In genomic region chr7:15929910-15930309, GRCm38 (mm10) we compare ENCODE assay signal across 9 mouse cellular contexts. TPM values are rescaled to one million over a fixed set of nuclear protein-coding genes. Genes with fewer than 3 reads are reported as not detected.
A peak's percentile ranks its signal among the peaks of the same experiment; 100 is the strongest.
DNase-seq lines count a peak whose midpoint lies in the region; ATAC-seq and TF ChIP-seq lines count a peak whose summit lies in the region.
"Had no signal": no experiment of that assay in that cellular context is flagged by ENCODE, and none has a peak within 500 bp of the region (broad histone marks: within the 10 kb centered on the region; RNA-seq: fewer than 3 reads in every experiment).

No protein-coding gene starts in this region.

- H3K4me1 ChIP-seq in heart, embryonic 12.5 days (replicated peaks): peaks cover 16% of the 10 kb centered on the region
- H3K4me1 ChIP-seq in embryonic facial prominence, embryonic 11.5 days (ENCODE audit: control insufficient read depth, insufficient read depth, low read length): no peaks in the 10 kb centered on the region
- no peaks in the 10 kb centered on the region for H3K4me1 ChIP-seq in lung, embryonic 14.5 days (ENCODE audit: insufficient read depth)
- H3K4me1 ChIP-seq: neural tube, embryonic 13.5 days had no signal

- DNase-seq in heart, adult 11 months: peak; percentile 95
- peak; percentile 43 for DNase-seq in MN1 (ENCODE audit: low spot score)
- peak; percentile 56 for DNase-seq in embryonic facial prominence, embryonic 11.5 days (ENCODE audit: low spot score)
- peak; percentile 69 for DNase-seq in lung, embryonic 14.5 days
- DNase-seq in spleen, adult 12 weeks (ENCODE audit: low spot score): peak; percentile 49
- no peak for DNase-seq in layer of hippocampus, adult 9-10 months (ENCODE audit: low spot score)

- H3K27ac ChIP-seq in heart, embryonic 12.5 days (ENCODE audit: poor library complexity, severe bottlenecking): no peak overlapping the region
- H3K27ac ChIP-seq in embryonic facial prominence, embryonic 11.5 days (replicated peaks; ENCODE audit: low read depth, low read length): no peak overlapping the region
- H3K27ac ChIP-seq in lung, embryonic 14.5 days (ENCODE audit: low read depth): no peak overlapping the region
- H3K27ac ChIP-seq: neural tube, embryonic 13.5 days had no signal

- H3K4me2 ChIP-seq in heart, embryonic 12.5 days: no peak overlapping the region
- H3K4me2 ChIP-seq in embryonic facial prominence, embryonic 11.5 days (ENCODE audit: low read depth, low read length): no peak overlapping the region
- H3K4me2 ChIP-seq in lung, embryonic 14.5 days: no peak overlapping the region
- H3K4me2 ChIP-seq: neural tube, embryonic 13.5 days had no signal

- no peak overlapping the region for H3K9ac ChIP-seq in heart, embryonic 12.5 days
- no peak overlapping the region for H3K9ac ChIP-seq in embryonic facial prominence, embryonic 11.5 days (replicated peaks; ENCODE audit: low read length)
- H3K9ac ChIP-seq in lung, embryonic 14.5 days: no peak overlapping the region
- H3K9ac ChIP-seq: neural tube, embryonic 13.5 days had no signal

- H3K27me3 ChIP-seq in heart, embryonic 12.5 days (replicated peaks): no peaks in the 10 kb centered on the region
- no peaks in the 10 kb centered on the region for H3K27me3 ChIP-seq in embryonic facial prominence, embryonic 11.5 days (ENCODE audit: control insufficient read depth, insufficient read depth, low read length)
- no peaks in the 10 kb centered on the region for H3K27me3 ChIP-seq in lung, embryonic 14.5 days (ENCODE audit: insufficient read depth, low read length)
- H3K27me3 ChIP-seq: neural tube, embryonic 13.5 days had no signal

- H3K9me3 ChIP-seq in heart, embryonic 12.5 days (replicated peaks): peaks cover 3% of the 10 kb centered on the region; the same call in 1 of the 2 replicates
- H3K9me3 ChIP-seq in embryonic facial prominence, embryonic 11.5 days (replicated peaks; ENCODE audit: control insufficient read depth, low read length): no peaks in the 10 kb centered on the region
- no peaks in the 10 kb centered on the region for H3K9me3 ChIP-seq in lung, embryonic 14.5 days (ENCODE audit: low read depth, low read length)
- H3K9me3 ChIP-seq: neural tube, embryonic 13.5 days had no signal

- WGBS in heart, embryonic 12.5 days: 27% methylated on average over 4 of the region's 4 CpGs
- 39% methylated on average over 4 of the region's 4 CpGs for WGBS in embryonic facial prominence, embryonic 11.5 days
- 31% methylated on average over 4 of the region's 4 CpGs for WGBS in lung, embryonic 14.5 days

- no peaks in the 10 kb centered on the region for H3K36me3 ChIP-seq in heart, embryonic 12.5 days
- H3K36me3 ChIP-seq in embryonic facial prominence, embryonic 11.5 days (replicated peaks; ENCODE audit: control insufficient read depth, insufficient read depth, low read depth, low read length): no peaks in the 10 kb centered on the region
- H3K36me3 ChIP-seq in lung, embryonic 14.5 days (ENCODE audit: insufficient read depth): no peaks in the 10 kb centered on the region

- peak; percentile 75 for TF ChIP-seq CTCF in lung, embryonic 14.5 days (IDR thresholded peaks at IDR 0.05; ENCODE audit: low read depth)

- no peak overlapping the region for H3K4me3 ChIP-seq in heart, embryonic 12.5 days
- no peak overlapping the region for H3K4me3 ChIP-seq in embryonic facial prominence, embryonic 11.5 days (ENCODE audit: low read depth, low read length)
- no peak overlapping the region for H3K4me3 ChIP-seq in lung, embryonic 14.5 days (ENCODE audit: low read depth, low read length)
- H3K4me3 ChIP-seq: neural tube, embryonic 13.5 days had no signal

- no peak for ATAC-seq in heart, embryonic 12.5 days (ENCODE audit: insufficient number of reproducible peaks, low FRiP score)
- ATAC-seq in embryonic facial prominence, embryonic 11.5 days (replicated peaks; ENCODE audit: insufficient number of reproducible peaks, low FRiP score, low TSS enrichment, low read depth): no peak
- peak; percentile 65 for ATAC-seq in inflammation-experienced regulatory T-cells, adult 6 months
- ATAC-seq in lung, embryonic 14.5 days (ENCODE audit: insufficient read depth): peak; percentile 36; the same call in 1 of the 2 replicates

RNA-seq across cellular contexts. Expression of gene Selenow, which starts 7.7 kb away (rescaled TPM):
- 759 and 790 TPM in 2 replicates for polyA plus RNA-seq in heart, embryonic 12.5 days (2016; fragmentation: Nextera tagmentation; extraction: Ambion mirVana)
- polyA plus RNA-seq in embryonic facial prominence, embryonic 11.5 days (2014; fragmentation: Nextera tagmentation; extraction: Ambion mirVana): 981 and 984 TPM in 2 replicates
- polyA plus RNA-seq in inflammation-experienced regulatory T-cells, adult 6 months (2017; shearing (Covaris generic)): 100 to 1,000 TPM; 681 to 943 (median 889) TPM
- 909 and 927 TPM in 2 replicates for polyA plus RNA-seq in lung, embryonic 14.5 days (2014; fragmentation: Nextera tagmentation; extraction: Ambion mirVana)

RNA-seq across cellular contexts. Expression of gene Nop53, which starts 16.0 kb away (rescaled TPM):
- 122 and 126 TPM in 2 replicates for polyA plus RNA-seq in heart, embryonic 12.5 days (2016; fragmentation: Nextera tagmentation; extraction: Ambion mirVana)
- 190 and 194 TPM in 2 replicates for polyA plus RNA-seq in embryonic facial prominence, embryonic 11.5 days (2014; fragmentation: Nextera tagmentation; extraction: Ambion mirVana)
- 100 to 1,000 TPM; 272 to 320 (median 288) TPM for polyA plus RNA-seq in inflammation-experienced regulatory T-cells, adult 6 months (2017; shearing (Covaris generic))
- 184 and 187 TPM in 2 replicates for polyA plus RNA-seq in lung, embryonic 14.5 days (2014; fragmentation: Nextera tagmentation; extraction: Ambion mirVana)

RNA-seq across cellular contexts. Expression of gene Ehd2, which starts 37.5 kb away (rescaled TPM):
- 35.2 and 37.9 TPM in 2 replicates for polyA plus RNA-seq in heart, embryonic 12.5 days (2016; fragmentation: Nextera tagmentation; extraction: Ambion mirVana)
- 10.2 and 10.6 TPM in 2 replicates for polyA plus RNA-seq in embryonic facial prominence, embryonic 11.5 days (2014; fragmentation: Nextera tagmentation; extraction: Ambion mirVana)
- polyA plus RNA-seq in inflammation-experienced regulatory T-cells, adult 6 months (2017; shearing (Covaris generic)): under 1 TPM in 2 of 3 experiments, not detected in 1; 0.19 to 0.34 TPM
- 61.2 and 67.5 TPM in 2 replicates for polyA plus RNA-seq in lung, embryonic 14.5 days (2014; fragmentation: Nextera tagmentation; extraction: Ambion mirVana)

RNA-seq across cellular contexts. Expression of gene Crxos, which starts 47.5 kb away (rescaled TPM):
- polyA plus RNA-seq in heart, embryonic 12.5 days (2016; fragmentation: Nextera tagmentation; extraction: Ambion mirVana): not detected in 2 replicates
- polyA plus RNA-seq in embryonic facial prominence, embryonic 11.5 days (2014; fragmentation: Nextera tagmentation; extraction: Ambion mirVana): not detected in 2 replicates
- polyA plus RNA-seq in inflammation-experienced regulatory T-cells, adult 6 months (2017; shearing (Covaris generic)): not detected
- not detected in 2 replicates for polyA plus RNA-seq in lung, embryonic 14.5 days (2014; fragmentation: Nextera tagmentation; extraction: Ambion mirVana)
- polyA plus RNA-seq: neural tube, embryonic 13.5 days had no signal

RNA-seq across cellular contexts. Expression of gene Crx, which starts 50.1 kb away (rescaled TPM):
- not detected in 2 replicates for polyA plus RNA-seq in heart, embryonic 12.5 days (2016; fragmentation: Nextera tagmentation; extraction: Ambion mirVana)
- polyA plus RNA-seq in embryonic facial prominence, embryonic 11.5 days (2014; fragmentation: Nextera tagmentation; extraction: Ambion mirVana): 0.10 TPM in 1 of 2 replicates, not detected in the other
- not detected for polyA plus RNA-seq in inflammation-experienced regulatory T-cells, adult 6 months (2017; shearing (Covaris generic))
- not detected in 2 replicates for polyA plus RNA-seq in lung, embryonic 14.5 days (2014; fragmentation: Nextera tagmentation; extraction: Ambion mirVana)
- polyA plus RNA-seq: neural tube, embryonic 13.5 days had no signal

Comparison
In these comparisons a context has a peak if more than half of its experiments do, and no peak if none do; other contexts are left out.
1. ATAC-seq: peak in inflammation-experienced regulatory T-cells, adult 6 months (single experiment) and lung, embryonic 14.5 days (single experiment); none in heart, embryonic 12.5 days (single experiment) and embryonic facial prominence, embryonic 11.5 days (single experiment).